Mouse (Mus musculus): Measurements from ENCODE around the gene Pygm. TPM values are rescaled to one million over a fixed set of nuclear protein-coding genes. Genes with fewer than 3 reads are reported as not detected.
A peak's percentile ranks its signal among the peaks of the same experiment; 100 is the strongest.

Gene Pygm
- polyA plus RNA-seq, 1 experiment from 2014 or later, result 6.0 TPM

GRCm38 (mm10) chr19:6446736-6447437 lies 62.7 kb downstream of the Pygm start:
- Histone ChIP-seq H3K9ac (ENCODE audit: low read length) (no peak overlapping the region; the same call in 1 of the 2 replicates), H3K27ac (ENCODE audit: low read depth, low read length) (0 out of 2 replicates have a peak overlapping the region, but pooled peaks have one; percentile 30), H3K36me3 (ENCODE audit: control insufficient read depth, insufficient read depth, low read length) (no peaks in the 10 kb centered on the region), H3K4me3 (ENCODE audit: low read depth, low read length) (no peak overlapping the region), H3K27me3 (ENCODE audit: control insufficient read depth, insufficient read depth, low read length) (no peaks in the 10 kb centered on the region), H3K9me3 (ENCODE audit: control insufficient read depth, low read length) (no peaks in the 10 kb centered on the region), H3K4me2 (ENCODE audit: low read depth) (no peak overlapping the region; the same call in 1 of the 2 replicates), H3K4me1 (ENCODE audit: control insufficient read depth, insufficient read depth, low read length) (peaks cover 16% of the 10 kb centered on the region)
- DNase-seq (ENCODE audit: low spot score), result no peak
- no peak for ATAC-seq (ENCODE audit: insufficient read depth, low FRiP score, low TSS enrichment)
- WGBS, result 61% methylated on average over 7 of the region's 7 CpGs

Small RNAs within 50 kb of the gene (microRNA-seq; reads per million reads assigned to microRNA genes)
- gene Mir6989, result not detected

Other genes with a start within 250 kb of the Pygm start
- gene Batf2, start 243.4 kb upstream of the Pygm start, polyA plus RNA-seq (2014; fragmentation: Nextera tagmentation; extraction: Ambion mirVana), result not detected in 2 replicates
- 82.6 and 95.1 TPM in 2 replicates for gene Arl2, start 242.9 kb upstream of the Pygm start, polyA plus RNA-seq (2014; fragmentation: Nextera tagmentation; extraction: Ambion mirVana)
- not detected in 2 replicates for gene Majin, start 200.0 kb upstream of the Pygm start, polyA plus RNA-seq (2014; fragmentation: Nextera tagmentation; extraction: Ambion mirVana)
- 0.44 and 0.87 TPM in 2 replicates for gene Gpha2, start 158.0 kb upstream of the Pygm start, polyA plus RNA-seq (2014; fragmentation: Nextera tagmentation; extraction: Ambion mirVana)
- 47.4 and 61.2 TPM in 2 replicates for gene Ppp2r5b, start 148.5 kb upstream of the Pygm start, polyA plus RNA-seq (2014; fragmentation: Nextera tagmentation; extraction: Ambion mirVana)
- 13.3 and 13.8 TPM in 2 replicates for gene Atg2a, start 142.7 kb upstream of the Pygm start, polyA plus RNA-seq (2014; fragmentation: Nextera tagmentation; extraction: Ambion mirVana)
- gene Ehd1, start 107.7 kb upstream of the Pygm start, polyA plus RNA-seq (2014; fragmentation: Nextera tagmentation; extraction: Ambion mirVana), result 71.9 and 82.2 TPM in 2 replicates
- gene Cdc42bpg, start 77.9 kb upstream of the Pygm start, polyA plus RNA-seq (2014; fragmentation: Nextera tagmentation; extraction: Ambion mirVana), result 0.42 and 0.58 TPM in 2 replicates
- 59.5 and 66.1 TPM in 2 replicates for gene Men1, start 49.4 kb upstream of the Pygm start, polyA plus RNA-seq (2014; fragmentation: Nextera tagmentation; extraction: Ambion mirVana)
- 10.0 and 13.6 TPM in 2 replicates for gene Map4k2, start 43.3 kb upstream of the Pygm start, polyA plus RNA-seq (2014; fragmentation: Nextera tagmentation; extraction: Ambion mirVana)
- gene Sf1, start 20.7 kb upstream of the Pygm start, polyA plus RNA-seq (2014; fragmentation: Nextera tagmentation; extraction: Ambion mirVana), result 214 and 224 TPM in 2 replicates
- gene Rasgrp2, start 14.9 kb downstream of the Pygm start, polyA plus RNA-seq (2014; fragmentation: Nextera tagmentation; extraction: Ambion mirVana), result 17.6 and 20.3 TPM in 2 replicates
- gene Nrxn2, start 34.3 kb downstream of the Pygm start, polyA plus RNA-seq (2014; fragmentation: Nextera tagmentation; extraction: Ambion mirVana), result 13.4 and 14.5 TPM in 2 replicates
- gene Slc22a12, start 158.6 kb downstream of the Pygm start, polyA plus RNA-seq (2014; fragmentation: Nextera tagmentation; extraction: Ambion mirVana), result not detected in 2 replicates

Data from neural tube, embryonic 11.5 days (tissue).